Mouse (Mus musculus) cortical plate, adult 2 months (tissue): ENCODE measurements around the gene Cask.

ENCODE experiments used
- CTCF ChIP-seq: fragments of 200-500 bp; IDR thresholded peaks from 2 replicates; pipeline ENCODE4 v1.5.1; 2011; ENCODE audit warnings: mild to moderate bottlenecking, control low read depth, low read length; ENCODE audit not compliant: insufficient read depth; ENCODE audit errors: extremely low read depth
- POLR2A ChIP-seq: fragments of 200-500 bp; IDR thresholded peaks from 2 replicates; pipeline ENCODE4 v1.6.1; 2011; ENCODE audit warnings: mild to moderate bottlenecking, low read length, control low read depth; ENCODE audit not compliant: insufficient read depth; ENCODE audit errors: extremely low read depth

DNA sequence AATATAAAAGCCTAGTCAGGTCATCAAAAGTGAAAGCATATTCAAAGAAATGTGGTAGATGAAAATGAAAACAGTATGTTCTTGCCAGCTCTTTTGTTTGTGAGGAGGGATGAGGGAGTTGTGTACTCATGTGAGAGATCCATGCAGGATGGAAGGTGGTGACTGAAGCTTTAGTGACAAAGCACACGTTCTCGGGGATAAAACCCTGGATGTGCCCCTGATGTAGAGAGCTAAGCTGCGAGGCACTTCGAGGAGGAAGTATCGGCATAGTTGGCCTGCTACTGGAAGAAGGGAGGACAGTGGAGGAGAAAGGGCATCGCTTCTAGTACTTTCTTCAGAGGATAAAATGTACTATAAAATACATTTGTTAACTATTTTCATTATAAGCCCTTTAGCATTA, 195.3 kb downstream of the Cask start:
- TF ChIP-seq CTCF (no peak), POLR2A (no peak)
